Mouse (Mus musculus): Measurements from ENCODE around the gene Tmem177.

The Tmem177 gene

GRCm38 (mm10) chr1:119859566-119859965, 53.4 kb downstream of the Tmem177 start:
- TF ChIP-seq GATA4 (IDR thresholded peaks at IDR 0.05; ENCODE audit: insufficient replicate concordance, low read length) = no peak
